Mouse (Mus musculus) inflammation-experienced regulatory T-cells, adult 6 months (primary cell): Measurements from ENCODE around the gene Stk4. TPM values are rescaled to one million over a fixed set of nuclear protein-coding genes. Genes with fewer than 3 reads are reported as not detected.

Source experiments
- ATAC-seq: one replicate; pipeline ENCODE4 v1.8.0; 2017
- polyA plus RNA-seq, 3 experiments: library from polyadenylated mRNA; unstranded; fragments of 100-300 nt; shearing (Covaris generic); gene quantifications; one replicate each; pipeline ENCODE4 v1.2.1; 2017

Stk4 gene
- polyA plus RNA-seq, 3 experiments from 2014 or later: 167 to 200 (median 173) TPM

DNA sequence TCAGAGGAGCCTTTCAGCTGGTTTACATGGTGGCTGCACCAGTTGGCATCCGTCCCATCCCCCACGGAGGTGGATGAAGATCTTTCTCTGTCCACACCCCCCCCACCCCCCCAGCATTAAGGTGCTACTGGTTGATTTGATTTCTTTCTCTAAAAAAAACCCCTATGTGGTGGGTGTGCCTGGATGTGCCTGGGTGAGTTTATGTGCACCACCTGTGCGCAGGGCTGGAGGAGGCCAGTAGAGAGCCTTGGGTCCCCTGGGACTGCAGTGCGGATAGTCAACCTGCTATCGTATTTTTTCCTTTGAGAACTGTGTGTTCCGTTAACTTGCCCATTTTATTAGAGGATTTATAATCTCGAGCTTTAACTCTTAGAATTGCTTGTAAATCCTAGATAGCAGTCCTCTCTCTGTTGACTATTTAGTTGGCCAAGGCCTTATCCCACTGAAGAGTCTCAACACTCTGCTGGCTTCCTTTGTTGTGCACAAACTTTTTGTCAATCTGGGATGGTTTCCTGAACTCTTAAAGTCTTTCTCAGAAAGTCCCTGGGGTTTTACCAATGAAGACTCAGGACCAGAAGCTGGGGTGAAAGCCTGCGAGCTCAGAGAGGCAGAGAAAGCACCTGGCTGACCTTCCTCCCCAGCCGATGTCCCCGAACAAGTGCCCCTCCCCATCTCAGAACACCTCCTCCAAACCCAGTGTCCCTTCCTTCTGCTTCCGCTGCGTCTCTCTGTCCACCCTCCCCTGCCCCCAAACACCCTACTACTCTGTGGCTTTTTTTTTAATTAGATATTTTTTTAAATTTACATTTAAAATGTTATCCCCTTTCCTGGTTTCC, 58.7 kb downstream of the Stk4 start:
- no peak for ATAC-seq

DNA sequence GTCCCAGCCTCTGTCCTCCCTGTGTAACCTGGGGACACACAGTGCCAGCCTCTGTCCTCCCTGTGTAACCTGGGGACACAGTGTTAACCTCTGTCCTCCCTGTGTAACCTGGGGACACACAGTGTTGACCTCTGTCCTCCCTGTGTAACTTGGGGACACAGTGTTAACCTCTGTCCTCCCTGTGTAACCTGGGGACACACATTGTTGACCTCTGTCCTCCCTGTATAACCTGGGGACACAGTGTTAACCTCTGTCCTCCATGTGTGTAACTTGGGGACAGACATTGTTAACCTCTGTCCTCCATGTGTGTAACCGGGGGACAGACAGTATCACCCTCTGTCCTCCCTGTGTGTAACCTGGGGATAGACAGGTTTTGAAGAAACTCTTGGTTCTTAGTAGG, 61.5 kb downstream of the Stk4 start:
- no peak for ATAC-seq

DNA sequence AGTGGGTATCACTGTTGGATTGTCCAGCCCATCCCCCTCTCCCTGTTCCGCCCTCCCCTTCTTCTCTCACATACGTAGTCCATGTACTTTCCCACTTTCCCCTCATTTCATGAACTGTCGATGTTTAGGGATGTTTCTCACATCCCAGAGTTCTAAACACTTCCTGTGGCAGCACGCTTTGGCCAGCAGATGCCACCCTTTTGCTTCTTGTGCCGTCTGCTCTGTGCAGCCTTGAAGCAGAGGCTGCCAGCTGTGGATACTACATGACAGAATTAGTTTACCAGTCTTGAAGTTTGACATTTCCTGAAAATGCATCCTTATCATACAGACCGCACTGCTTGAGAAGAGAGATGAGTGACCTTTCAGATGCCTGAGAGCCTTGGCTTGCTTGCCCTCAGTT, 64.4 kb downstream of the Stk4 start:
- no peak for ATAC-seq

DNA sequence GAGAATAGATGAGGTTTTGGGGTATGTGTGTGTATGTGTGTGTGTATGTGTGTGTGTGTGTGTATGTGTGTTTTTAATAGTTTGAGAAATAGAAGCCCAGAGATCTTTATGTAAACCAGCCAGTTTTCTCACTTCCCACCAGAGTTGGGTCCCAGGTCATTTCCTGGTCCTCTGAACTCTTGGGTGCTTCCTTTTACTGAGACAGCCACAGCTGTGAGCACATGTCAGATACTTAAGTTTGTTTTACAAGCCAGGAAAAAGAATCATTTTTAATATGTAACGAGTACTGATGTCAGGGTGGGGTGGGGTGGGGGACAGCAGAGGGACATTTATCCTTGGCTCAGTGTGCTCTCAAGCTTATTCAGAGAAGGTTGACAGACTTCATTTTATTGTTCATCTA, 65.2 kb downstream of the Stk4 start:
- ATAC-seq: no peak

DNA sequence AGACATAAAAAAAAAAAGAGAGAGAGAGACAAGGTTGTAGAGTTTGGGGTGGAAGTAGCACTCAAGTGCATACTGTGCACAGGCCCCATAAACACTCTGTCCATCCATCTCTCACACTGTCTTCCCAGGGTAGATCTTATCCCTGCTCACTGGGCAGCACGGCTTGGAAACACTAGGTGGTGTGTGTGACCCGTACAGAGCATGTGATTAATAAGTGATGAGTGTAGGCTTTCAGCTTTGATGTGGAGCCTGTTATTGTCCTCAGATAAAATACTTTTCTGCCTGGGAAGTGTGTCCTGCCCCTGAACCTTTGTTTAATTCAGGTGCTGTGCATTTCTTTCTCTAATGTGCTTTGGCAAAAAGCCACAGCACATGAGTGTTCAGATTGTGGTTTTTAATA, 66.3 kb downstream of the Stk4 start:
- no peak for ATAC-seq

DNA sequence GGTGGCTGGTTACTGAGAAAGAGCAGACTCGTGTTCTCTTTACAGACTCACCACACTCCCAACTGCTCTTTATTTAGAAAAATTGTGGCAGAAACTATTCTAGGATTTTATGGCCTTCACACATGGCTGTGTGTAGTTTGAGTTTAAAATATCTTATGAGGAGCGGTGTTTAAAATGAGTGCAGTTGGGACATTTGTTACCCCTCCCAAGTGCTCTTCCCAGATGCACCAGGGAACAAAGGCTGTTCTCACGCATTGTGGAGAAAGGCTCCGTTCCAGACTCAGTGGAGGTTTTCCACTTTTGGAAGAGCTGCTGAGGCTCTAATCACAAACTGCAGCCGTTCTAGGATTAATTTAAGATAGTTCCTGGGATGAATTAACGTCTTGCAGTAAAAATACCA, 67.6 kb downstream of the Stk4 start:
- no peak for ATAC-seq

DNA sequence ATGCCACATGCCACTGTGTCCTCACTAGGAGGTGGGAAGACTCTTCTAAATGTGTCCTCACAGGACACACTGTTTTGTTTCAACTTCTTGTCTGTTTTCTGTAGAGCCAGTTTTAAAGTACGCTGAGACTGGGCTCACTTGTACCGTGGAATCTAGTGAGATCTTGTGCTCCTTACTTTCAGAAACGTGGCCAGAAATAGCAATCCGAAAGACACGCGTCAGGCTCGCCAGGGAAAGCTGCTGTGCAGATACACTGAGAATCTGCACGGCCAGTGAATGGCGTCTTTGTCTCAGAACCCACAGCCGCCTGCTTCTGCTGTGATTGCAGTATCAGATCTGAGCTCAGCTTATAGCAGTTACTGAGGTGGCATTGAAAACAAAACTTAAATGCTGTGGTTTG, 71.9 kb downstream of the Stk4 start:
- ATAC-seq: no peak

DNA sequence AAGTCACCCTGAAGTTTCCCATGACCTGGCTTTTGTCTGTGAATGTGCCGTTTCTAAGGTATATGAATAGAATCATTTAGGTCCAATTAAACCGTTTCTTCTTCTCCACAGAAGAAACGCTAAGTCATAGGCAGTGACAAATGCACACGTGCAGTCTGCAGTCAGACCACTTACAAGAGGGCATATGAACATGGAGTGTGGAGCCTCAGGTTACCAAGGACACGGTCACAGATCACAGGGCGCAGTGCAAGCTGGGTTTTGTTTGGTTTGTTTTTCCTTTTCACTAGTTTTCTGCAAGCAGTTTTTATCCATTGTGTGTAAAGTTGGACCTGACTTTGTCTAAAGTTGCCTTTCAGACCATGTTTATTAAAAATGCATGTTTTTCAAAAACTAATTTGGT, 73.9 kb downstream of the Stk4 start:
- ATAC-seq: no peak

DNA sequence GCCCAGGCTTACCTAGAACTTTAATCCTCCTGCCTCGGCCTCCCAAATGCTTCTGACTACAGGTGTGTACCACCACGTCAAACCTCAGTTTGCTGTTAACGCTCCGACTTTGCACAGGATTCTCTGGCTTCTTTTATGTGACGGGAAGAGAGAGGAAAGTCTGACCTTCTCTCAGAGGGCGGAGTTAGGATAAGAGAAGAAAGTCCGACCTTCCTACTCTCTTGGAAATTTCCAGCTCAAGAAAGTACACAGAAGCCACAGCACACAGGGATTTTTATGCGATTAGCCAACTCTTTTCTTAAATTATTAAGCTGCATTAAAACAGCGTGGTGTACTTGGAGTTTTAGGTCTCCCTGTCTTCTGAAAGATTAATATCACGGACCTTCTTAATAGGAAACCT, 74.4 kb downstream of the Stk4 start:
- no peak for ATAC-seq

DNA sequence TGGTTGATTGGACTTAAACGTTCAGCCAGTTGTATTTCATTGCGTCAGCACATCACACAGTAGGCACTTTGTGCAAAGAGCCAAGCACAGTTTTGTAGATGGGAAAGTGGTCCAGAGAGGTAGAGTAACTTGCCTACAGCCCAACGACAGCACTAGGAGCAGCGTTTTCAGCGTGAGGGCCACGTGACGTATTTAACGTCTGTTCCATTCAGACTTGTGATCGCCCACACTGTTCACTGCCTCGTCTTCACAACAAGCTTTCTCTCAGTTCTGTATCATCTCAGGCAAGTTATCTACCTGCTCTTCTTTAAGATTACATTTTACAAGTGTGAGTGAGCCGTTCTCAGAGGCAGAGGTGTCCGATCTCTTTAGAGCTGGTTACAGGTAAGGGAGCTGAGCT, 76.4 kb downstream of the Stk4 start:
- no peak for ATAC-seq

DNA sequence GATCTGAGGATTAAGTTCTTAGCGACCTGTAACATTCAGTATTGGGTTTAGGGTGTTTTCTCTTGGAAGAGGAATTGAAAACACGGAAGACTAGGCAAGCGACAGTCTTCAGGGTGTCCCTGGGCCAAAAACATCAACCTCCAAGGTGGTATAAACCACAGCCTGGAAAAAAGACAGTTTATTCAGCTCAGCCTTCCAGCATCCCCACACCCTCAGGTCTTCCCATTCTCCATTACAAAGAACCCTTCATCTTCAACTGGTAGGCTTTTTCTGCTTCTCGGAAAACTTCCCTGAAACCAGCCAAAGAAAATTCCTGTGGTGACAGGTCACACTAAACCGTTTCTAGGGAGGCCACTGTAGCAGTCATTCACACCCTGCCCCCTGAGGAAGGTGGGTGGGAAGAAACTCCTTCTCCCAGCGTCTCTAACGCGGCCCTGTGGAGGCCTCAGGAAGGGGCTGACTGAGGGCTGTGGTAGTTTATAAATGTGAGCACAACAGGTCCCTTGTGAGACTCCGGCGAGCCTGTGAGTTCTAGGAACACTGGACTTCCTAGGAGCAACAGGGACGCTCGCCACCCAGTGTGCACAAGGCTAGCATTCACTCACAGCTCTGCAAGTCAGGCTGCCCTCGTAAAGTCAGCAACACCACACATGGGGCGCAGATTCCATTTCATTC, 80.1 kb downstream of the Stk4 start:
- no peak for ATAC-seq

DNA sequence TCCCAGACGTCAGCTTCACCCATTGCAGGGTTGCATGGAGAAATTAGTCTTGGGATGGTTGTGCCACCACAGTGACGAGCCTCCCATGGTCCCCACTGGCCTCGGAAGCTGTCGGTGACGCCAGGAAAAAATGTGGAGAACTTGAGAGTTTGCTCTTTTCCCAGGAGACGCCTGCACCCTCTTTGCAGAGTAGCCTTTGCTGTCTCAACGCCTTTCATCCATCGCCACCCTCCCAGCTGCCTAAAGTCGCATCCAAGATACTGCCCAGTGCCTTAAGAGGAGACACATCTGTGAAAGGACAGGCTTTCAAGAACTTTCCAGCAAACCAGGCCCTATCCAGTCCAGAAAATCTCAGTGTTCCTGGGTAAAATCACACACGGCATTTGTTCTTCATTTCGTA, 82.2 kb downstream of the Stk4 start:
- ATAC-seq: no peak

DNA sequence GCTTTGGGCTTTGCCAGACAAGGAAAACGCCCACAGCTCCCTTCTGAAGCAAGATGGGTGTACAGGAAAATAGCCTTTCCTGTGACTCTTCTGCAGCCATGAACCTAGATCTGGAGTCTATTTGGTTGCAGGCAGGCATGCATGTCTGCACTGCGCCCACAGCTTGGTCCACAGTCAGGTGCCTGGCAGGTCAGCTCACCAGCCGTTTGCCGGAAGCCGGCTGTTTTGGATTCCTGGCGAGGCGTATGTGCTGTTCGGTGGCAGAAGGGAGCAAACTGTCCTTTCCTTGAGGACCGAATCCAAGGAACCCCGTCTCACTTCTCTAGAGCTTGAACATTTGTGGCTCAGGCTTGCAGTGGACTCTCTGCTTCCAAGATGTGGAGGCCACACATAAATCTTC, 83.9 kb downstream of the Stk4 start:
- no peak for ATAC-seq

DNA sequence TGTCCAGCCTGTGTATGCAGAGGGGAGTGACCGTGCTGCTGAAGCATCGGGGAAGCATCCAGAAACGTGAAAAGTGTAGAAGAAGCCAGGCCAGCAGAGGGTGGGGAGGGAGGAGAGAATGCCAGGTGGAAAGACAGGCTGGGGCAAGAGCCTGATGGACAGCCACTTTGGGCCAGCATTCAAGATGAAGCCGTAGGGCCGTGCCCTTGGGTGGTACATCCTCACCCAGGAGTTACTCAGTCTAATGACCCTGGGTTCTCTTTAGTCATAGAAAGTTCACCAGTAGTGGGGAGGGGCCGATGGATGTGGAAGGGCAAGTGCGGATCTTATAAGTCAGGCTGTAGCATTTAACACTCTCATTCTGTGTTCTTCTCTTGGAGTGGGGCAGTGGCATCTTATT, 86.0 kb downstream of the Stk4 start:
- no peak for ATAC-seq

DNA sequence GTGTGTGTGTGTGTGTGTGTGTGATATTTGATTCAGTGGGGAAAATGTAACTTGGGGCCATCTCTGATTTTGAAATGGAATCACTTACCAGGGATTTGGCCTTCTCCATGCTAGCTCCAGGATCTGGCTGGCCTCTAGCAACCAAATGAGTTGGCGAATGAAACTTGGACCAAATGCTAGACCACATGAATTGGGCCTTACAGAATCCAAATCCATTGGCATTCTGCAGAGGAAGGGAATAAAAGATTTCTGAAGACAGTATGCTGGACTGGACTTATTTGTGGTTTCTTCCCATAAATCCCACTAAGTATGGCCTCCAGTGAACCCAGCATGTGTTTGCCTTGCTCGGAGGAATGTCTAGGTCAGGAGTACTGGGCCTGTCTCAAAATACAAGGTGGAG, 88.7 kb downstream of the Stk4 start:
- no peak for ATAC-seq

DNA sequence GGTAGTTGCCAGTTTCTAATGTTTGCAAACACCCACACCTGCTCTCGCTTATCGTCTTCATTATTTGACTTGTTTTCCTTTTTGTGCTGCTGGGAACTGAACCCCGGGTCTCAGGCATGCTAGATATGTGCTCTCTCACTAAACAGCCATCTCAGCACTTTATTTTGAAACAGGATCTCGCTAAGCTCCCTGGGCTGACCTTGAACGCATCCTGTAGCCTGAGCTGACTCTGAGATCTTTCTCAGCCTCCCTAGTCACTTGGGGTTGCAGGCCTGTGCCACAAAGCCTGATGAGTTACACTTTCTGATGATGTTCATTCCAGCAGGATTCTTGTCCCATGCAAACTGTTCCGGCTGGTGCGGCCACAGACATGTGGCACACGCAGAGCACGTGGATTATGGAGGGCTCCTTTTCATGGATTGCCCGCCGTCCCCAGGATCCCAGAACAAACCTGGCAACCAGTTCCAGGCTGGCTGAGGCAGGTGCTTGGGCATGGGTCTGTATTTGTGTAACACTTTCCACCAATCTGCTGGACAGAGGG, 91.5 kb downstream of the Stk4 start:
- ATAC-seq: no peak

DNA sequence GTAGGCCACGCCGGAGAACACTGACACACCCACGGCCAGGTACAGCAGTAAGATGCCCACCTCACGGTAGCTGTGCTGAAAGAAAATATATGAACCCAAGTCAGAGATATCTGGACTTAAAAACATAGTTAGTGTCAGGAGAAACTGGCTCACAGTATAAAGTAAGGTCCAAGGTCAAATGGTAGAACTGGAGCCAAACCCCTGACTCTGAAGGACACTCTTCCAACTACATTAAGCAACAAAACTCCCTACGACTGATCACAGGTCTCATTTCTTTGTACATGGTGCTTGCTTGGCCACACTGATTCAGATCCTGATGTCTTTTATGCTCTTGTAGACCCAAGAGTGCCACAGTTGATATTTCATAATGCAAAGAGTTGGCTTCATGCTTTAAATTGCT, 94.8 kb downstream of the Stk4 start:
- no peak for ATAC-seq

DNA sequence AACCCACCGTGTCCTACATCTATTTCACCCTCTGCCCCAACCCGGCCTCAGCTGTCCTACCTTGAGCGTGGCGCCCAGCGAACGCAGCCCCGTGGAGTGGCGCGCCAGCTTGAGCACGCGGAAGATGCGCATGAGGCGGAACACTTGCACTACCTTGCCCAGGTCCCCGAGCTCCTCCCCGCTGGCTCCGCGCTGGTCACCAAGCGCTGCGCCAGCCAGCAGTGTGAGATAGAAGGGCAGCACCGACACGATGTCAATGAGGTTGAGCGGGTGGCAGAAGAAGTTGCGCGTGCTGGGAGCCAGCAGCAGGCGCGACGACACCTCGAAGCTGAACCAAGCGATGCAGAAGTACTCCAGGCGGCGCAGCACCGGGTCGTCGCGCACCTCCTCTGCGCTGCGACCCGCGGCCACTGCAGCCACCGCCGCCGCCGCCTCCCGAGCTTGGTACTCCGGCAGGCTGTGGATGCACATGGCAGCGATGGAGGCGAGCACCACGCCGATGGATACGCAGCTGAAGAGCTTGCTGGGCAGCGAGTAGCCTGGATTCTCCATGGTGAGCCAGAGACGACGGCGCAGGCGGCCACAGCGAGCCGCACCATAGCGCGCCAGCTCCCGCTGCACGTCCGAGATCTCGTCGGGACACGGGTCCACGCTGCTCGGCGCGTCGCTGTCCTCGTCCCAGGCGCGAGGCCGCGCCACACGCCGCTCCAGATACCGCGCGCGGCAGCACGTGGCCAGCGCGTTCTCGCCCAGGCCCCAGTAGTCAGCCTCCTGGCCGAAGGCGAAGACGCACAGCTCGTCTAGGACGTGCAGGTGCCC, 97.8 kb downstream of the Stk4 start:
- no peak for ATAC-seq

DNA sequence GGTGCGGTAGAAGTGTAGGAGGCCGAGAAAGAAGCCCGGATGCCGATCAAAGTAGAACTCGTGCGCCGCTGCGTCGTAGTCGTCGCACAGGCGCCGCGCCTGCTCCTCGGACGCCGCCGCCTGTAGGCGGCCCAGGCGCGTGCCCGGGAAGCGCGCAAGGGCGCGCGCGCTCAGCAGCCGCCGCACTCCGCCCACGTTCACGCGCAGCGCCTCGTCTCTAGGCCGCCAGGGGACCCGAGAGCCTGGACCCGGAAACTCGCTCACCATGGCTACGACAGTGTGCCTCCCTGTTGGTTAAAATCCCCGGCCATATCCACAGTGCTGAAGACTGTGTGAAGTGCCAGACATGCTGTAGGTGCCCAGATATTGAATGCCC, 98.4 kb downstream of the Stk4 start:
- ATAC-seq: peak; percentile 50

DNA sequence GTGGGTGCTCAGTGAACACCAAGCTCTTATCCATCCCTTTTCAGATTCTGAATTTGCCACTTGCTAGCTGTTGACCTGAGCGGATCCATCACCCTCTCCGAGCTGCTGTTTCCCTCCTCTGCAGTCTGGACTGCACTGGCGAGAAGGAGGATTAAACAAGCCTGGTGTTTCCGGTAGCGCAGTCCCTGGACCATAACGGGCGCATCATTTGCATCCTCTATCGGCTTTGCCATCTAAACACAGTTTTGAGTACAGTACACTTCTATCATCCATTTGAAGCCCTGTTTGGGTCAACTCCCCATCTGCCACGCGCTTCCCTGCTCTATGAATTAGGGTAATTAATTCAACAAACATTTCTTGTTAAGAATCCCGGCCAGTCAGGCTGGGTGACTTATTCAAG, 100.2 kb downstream of the Stk4 start:
- no peak for ATAC-seq

DNA sequence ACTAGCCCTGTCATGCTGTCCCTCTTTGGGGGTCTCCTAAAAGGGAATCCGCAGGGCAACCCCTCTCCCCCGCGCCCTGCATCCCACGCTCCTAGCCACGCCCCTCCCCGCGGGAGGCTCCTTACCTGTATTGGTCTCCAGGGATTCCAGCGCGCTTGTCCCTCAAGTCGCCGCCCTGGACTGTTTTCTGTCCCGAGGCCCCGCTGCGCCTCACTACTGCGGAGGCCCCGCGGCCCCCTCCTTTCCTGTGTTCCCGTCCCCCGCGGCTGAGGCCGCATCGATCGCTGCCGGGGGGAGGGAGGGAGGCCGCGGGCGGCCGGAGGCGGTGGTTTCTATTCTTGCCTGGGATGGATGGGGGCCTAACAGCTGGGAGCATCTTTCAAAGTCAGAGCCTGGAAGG, 100.8 kb downstream of the Stk4 start, which contains the start of gene Kcns1:
TSS of gene Kcns1 (minus strand) at position 212 of the 400 bp plus-strand sequence.
- no peak for ATAC-seq

DNA sequence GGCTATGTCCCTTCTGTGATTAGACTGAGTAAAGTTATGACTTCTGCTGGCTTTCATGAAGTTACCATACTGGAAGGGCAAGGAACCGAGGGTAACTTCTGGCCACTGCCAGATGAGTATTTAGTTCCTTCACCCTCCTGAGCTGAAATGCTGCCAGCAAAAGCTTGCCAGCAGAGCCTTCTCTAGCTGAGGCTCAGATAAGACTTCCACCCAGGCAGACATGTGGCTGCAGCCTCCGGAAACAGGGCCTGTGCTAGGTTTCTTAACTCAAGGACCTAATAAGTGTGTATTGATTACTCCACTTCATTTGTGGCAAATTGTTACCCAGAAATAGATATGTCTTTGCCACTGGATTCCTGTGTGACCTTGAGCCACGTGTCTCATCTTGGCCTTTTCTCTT, 103.3 kb downstream of the Stk4 start:
- no peak for ATAC-seq

DNA sequence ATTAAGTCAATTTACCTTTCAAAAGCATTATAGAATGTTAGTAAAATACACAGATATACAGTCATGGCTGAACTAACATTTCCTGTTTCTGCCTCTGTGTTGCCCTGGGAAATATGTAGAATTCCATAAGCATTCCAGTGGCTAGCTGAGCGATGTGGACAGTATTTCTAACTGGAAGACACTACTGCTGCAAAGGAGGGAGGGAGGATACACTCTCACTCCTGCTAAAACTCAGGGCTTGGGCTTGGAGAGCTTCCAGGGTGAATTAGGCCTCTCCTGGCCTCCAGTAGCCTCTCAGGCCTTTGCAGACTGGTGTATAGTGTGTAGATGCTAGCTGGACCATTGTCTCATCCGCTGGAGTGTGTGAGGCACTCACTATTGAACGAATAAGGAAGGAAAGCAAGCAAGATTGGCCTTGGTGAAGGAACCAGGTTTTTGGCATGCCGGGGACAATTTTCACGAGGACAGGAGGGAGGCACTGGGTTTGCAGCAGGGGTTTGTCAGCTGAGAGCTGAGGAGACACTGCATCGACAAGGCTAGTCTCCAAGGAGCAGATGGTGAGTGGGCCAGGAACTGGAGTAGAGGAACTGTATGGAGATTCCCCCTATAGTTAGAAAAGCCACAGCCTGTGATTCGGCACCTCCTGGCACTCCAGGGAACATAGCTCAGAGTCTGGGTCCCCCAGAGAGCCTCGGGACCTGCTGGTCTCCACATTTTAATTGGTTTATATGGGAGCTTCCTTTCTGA, 104.7 kb downstream of the Stk4 start:
- no peak for ATAC-seq
